Mouse (Mus musculus): ENCODE measurements around the gene Rxra.

DNA sequence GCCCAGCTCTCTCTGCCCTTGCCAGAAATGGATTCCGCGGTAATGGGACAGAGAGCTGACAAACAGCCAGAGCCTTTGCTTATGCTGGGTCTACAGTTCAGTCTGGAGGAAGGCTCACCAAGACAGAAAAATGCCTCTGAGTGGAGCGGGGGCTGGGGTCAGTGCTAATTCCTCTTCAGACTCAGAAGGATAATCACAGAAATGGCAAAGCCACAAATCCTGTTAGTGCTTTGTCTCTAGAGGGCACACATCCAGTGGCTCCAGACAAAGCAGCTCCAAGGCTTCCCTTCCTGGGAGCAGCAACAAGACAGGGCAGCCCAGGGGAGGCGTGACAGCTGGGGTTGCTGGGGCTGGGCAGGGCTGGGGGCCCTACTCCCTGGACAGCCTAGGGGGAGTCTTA lies 9.5 kb upstream of the Rxra start:
- TF ChIP-seq CTCF (IDR thresholded peaks at IDR 0.05; ENCODE audit: control insufficient read depth, insufficient read depth, low read length) (no peak), POLR2A (IDR thresholded peaks at IDR 0.05; ENCODE audit: borderline replicate concordance, control insufficient read depth, low read depth, low read length) (no peak)

Data from bone marrow, adult 2 months (tissue).